Mouse (Mus musculus): Measurements from ENCODE around the gene Vps35l.

- no peak for TF ChIP-seq CTCF (conservative IDR thresholded peaks at IDR 0.05; ENCODE audit: low read length)
- no peak for TF ChIP-seq NANOG (IDR thresholded peaks at IDR 0.05; ENCODE audit: borderline replicate concordance, low read length)
These were observed 112.6 kb downstream of the Vps35l start for GRCm38 (mm10) chr7:118852611-118853010.

All from E14TG2a.4 (cell line).